Mouse (Mus musculus) layer of hippocampus, adult 8-10 months (tissue): ENCODE data around the gene Fos. TPM values are rescaled to one million over a fixed set of nuclear protein-coding genes. Genes with fewer than 3 reads are reported as not detected.
A peak's percentile ranks its signal among the peaks of the same experiment; 100 is the strongest.

Experiments
- DNase-seq, 2 experiments: peaks; one replicate each; pipeline ENCODE4 v3.0.0; 2022; ENCODE audit warnings: low spot score in 2 of 2
- total RNA-seq, 4 experiments: library from RNA; stranded (reverse); gene quantifications; 2 replicates each; pipeline ENCODE4 v1.2.4; 2022

Gene Fos
- total RNA-seq, 4 experiments from 2014 or later = 14.4 to 24.7 (median 21.0) TPM

- DNase-seq = no peak
Observed at GRCm38 (mm10) chr12:85486766-85487069, 13.0 kb downstream of the Fos start.

GRCm38 (mm10) chr12:85487545-85488141, 14.0 kb downstream of the Fos start:
- peak; percentile 66 to 68 for DNase-seq

DNA sequence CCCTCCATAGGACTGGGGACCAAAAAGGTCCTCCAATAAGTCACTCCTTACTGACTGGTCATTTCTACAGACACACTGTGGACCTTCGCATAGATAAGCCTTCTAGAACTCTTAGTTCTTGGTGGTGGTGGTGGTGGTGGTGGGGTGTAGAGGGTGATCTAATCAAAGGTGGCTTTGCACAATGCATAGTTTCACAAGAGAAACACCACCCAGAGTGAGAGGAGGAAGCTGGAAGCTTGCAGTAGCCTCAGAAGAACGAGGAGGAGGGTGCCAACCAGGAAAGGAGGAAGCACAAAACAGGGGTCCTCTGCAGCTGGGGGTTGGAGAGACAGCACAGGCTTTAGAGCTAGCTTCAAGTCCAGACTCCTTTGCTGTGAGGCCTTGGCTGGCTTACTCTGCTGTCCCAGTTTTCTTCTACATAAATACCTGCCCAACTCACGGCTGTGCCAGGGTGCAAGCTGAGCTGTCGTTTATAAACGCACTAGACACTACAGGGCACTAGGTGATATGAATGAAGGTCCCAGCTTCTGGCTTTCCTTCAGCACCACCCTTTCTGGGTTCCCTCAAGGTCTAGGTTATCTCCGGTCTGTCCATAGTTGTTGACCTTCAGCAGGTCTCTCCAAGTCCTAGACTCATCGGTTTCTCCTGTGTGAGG, 15.7 kb downstream of the Fos start:
- no peak for DNase-seq

GRCm38 (mm10) chr12:85490096-85490820, 16.6 kb downstream of the Fos start:
- DNase-seq = no peak

- DNase-seq = no peak
Observed at GRCm38 (mm10) chr12:85490991-85491390, 17.3 kb downstream of the Fos start.

GRCm38 (mm10) chr12:85492084-85492645, 18.5 kb downstream of the Fos start:
- DNase-seq = peak in 1 of 2 experiments; percentile 67

GRCm38 (mm10) chr12:85496336-85496735, 22.6 kb downstream of the Fos start:
- no peak for DNase-seq

DNA sequence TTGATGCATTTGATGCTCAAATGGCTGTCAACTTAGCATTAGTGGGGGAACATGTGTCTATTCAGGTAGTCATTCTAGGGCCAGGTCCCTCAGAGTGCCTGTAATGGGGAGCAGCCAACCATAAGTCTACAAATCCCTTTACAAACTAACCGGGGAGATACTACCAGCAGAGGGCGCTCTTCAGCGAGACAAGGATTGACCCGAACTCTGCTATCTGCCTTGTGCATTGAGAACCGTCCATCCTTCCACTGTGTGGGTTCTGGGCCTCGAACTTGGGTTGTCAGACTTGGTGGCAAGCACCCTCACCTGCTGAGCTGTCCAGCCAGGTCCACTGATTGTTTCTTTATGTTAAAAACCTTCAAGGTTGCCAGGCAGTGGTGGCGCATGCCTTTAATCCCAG, 23.1 kb downstream of the Fos start:
- peak in 1 of 2 experiments; percentile 75 for DNase-seq

GRCm38 (mm10) chr12:85497310-85498135, 23.8 kb downstream of the Fos start:
- DNase-seq = no peak

GRCm38 (mm10) chr12:85499001-85499400, 25.3 kb downstream of the Fos start:
- no peak for DNase-seq

GRCm38 (mm10) chr12:85502682-85503081, 29.0 kb downstream of the Fos start:
- DNase-seq = no peak

DNA sequence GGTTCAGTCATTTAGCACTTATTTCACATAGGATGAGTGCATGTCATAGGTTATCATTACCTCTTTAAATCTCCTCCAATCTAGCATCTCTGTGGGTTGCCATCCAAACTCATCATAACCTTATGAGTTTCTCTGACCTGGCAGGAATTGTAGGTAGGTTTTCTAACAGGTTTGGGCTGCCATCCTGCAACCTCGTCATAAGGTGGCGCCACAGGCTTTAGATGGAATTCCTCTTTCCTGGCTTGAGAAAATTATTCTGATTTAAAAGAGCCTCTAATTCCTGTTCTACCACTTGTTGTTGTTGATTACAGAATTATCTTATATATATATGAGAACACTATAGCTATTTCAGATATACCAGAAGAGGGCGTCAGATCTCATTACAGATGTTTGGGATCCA, 34.5 kb downstream of the Fos start:
- DNase-seq = peak in 1 of 2 experiments; percentile 44

DNA sequence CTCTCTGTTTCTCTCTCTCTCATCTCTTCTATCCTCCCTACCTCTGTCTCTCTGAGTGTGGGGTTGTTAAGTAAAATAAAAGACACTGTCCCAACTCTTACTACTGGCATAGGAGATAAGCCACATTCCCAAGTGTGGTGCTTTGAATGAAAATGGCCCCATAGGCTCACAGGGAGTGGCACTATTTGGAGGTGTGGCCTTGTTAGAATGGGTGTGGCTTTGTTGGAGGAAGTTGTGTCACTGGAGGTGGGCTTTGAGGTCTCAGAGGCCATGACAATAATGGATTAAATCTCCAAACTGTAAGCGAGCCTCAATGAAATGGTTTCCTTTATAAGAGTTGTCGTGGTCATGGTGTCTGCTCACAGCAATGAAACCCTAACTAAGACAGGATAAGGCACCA, 36.3 kb downstream of the Fos start:
- DNase-seq = no peak

DNA sequence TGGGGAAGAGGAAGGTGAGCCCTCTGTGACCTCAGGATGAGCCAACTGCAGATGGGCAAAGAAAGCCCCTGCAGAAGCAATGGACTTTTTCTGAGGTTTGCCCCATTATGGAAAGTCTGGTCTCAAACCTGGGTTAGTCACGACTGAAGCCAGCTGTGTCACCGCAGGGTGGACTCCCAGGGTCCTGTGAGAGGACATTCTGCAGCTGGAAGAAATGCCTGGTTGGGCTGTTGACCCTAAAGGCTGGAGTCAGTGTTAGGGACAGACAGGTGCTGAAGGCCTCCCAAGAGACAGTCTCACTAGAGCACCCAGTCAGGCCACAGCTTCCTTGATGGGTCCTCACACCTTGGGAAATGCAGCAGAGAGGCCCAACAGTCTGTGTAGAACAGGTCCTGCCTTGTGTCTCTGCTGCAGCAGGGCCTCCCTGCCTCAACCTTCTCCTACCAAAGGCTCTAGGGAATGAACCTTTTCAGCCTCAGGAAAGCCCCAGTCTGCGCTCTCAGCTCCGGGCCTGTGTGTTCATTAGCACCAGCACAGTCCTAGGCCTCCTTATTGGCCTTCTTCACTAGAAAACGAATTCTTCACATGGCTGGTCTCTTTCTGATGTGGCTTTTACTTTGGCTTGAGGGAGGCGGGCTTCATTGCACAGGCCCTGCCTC, 40.2 kb downstream of the Fos start:
- DNase-seq = no peak

GRCm38 (mm10) chr12:85514958-85515357, 41.3 kb downstream of the Fos start:
- no peak for DNase-seq

DNA sequence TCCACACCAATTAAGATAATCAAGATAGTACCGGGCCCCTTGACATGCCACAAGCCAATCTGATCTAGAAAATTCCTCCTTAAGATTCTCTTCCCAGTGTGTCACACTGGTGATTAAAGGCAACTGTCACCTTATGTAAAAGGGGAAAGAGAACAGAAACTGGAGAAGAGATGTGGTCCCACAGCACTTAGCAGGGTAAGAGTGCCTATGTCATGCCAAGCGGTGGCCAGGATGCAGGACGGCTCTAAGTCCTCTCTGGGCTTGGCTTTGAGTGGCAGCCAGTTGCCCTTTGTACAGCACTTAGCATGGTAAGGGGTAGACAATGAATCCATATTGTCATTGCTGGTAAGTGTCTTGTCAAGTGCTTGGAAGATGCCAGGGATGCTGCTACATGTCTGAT, 42.2 kb downstream of the Fos start:
- DNase-seq = no peak

DNA sequence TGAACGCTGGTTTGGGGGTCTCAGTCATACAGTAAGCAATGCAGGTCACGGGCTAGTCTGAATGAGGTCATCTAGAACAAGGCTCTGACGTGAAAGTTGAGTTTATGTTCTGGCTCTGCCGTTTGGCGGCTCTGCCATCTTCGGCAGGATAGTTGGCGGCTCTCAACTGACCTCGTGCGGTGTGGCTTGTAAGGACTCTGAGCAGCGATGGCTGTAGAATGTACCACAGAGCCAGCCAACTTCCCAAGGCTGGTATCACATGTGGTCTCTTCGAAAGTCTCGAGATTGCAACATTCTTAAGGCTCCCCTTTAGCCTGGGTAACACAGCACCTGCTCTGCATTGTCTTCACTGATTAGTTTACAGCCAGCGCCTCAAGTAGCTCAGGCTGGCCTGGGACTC, 43.6 kb downstream of the Fos start:
- no peak for DNase-seq

GRCm38 (mm10) chr12:85518009-85518408, 44.3 kb downstream of the Fos start:
- DNase-seq = no peak

- no peak for DNase-seq
Observed at GRCm38 (mm10) chr12:85519553-85519952, 45.9 kb downstream of the Fos start.

GRCm38 (mm10) chr12:85521101-85521500, 47.4 kb downstream of the Fos start:
- DNase-seq = no peak

GRCm38 (mm10) chr12:85521673-85522072, 48.0 kb downstream of the Fos start:
- DNase-seq = no peak
